Mouse (Mus musculus) cerebellum, adult (tissue): ENCODE results near the gene Cdr2l.
"Not testable (repeated sequence)": the region's sequence is repeated elsewhere in the genome, so short reads cannot be mapped to it uniquely, and the experiment has no call there.

Experiments
- ATAC-seq: cut with Nextera tagmentation; 2 replicates; pipeline ENCODE4 v1.9.2; 2017; ENCODE audit warnings: mild to moderate bottlenecking, moderate library complexity, mixed read lengths; ENCODE audit not compliant: insufficient number of reproducible peaks, low FRiP score, low TSS enrichment

Gene Cdr2l

DNA sequence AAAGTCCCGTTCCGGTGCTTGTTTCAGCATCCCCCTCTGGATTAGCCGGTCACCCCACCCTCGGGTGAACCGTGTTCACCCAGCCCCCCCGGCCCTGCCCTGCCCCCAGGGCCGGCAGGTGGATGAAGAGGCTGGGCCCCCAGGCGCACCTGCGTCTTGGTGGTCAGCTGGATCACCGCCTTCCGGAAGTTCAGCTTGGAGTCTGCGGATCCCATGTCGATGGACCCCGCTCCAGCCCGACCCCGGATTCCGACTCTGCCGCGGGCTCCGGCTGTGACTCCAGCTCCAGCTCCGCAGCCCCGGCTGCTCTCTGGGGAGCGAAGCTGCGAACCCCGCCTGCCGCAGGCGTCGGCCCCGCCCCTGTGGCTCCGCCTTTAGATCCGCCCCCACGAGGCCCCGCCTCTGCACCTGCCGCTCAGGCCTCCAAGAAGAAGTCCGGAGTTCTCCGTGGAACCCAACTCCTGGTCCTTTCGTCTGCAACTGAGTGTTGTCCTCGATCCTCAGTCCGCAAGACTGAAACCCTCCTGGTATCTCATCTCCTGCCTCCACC, 14.2 kb upstream of the Cdr2l start, which contains the start of gene Hid1:
Gene Hid1, minus strand, starts transcription at position 362 of the 550 bp plus-strand sequence.
- peak; percentile 73; the same call in 1 of the 2 replicates for ATAC-seq

DNA sequence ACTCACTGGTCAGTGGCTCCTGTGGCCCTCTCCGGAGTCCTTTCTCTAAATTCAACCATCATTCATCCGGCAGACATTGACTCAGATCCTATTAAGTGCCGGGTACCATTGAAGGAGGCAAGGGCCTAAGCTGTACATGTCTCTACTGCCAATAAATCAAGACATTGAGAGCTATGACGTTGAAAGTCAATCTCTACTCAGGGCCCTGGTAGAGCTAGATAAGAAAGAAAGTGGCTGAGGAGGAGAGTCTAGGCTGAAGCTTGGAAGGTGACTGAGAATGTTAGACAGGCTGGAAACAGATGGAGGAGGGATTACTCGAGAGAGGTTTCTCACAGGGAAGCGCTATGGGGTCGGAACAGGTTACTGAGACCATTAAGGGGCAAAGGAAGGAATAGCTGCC, 11.3 kb upstream of the Cdr2l start:
- ATAC-seq, result no peak

DNA sequence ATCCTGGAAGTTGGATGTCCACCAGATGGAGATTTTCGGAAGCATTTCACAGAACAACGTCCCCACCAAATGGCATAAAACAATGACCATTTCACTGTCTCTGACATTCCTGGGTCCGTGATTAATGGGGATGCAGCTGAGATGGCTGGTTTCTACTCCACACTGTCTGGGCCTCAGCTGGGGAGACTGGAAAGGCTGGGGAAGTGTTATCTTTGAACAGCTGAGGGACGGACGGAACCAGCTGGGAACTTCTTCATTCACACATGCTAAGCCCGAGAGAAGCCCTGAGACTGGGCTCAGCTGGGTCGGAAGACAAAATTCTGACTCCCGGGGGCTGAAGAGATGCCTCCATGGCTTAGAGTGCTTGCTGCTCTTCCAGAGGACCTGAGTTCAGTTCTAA, 10.4 kb upstream of the Cdr2l start:
- no peak for ATAC-seq

DNA sequence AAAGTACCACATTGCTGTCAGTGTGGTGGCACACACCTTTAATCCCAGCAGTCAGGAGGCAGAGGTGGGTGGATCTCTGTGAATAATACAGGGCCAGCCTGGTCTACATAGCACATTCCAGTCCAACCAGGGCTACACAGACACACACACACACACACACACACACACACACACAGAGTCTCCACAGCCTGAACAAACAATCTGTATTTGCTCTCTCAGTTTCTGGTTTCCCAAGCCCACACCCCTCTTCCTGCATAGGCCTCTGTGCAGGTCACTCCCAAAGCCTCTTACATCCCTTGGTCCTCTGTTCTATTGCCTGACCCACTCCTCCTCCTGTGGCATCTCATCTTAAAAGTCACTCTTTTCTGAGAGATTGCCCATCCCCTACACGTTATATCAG, 9.7 kb upstream of the Cdr2l start:
- no peak for ATAC-seq

- ATAC-seq, result no peak
These were observed 9.0 kb upstream of the Cdr2l start for GRCm38 (mm10) chr11:115372737-115373136.

DNA sequence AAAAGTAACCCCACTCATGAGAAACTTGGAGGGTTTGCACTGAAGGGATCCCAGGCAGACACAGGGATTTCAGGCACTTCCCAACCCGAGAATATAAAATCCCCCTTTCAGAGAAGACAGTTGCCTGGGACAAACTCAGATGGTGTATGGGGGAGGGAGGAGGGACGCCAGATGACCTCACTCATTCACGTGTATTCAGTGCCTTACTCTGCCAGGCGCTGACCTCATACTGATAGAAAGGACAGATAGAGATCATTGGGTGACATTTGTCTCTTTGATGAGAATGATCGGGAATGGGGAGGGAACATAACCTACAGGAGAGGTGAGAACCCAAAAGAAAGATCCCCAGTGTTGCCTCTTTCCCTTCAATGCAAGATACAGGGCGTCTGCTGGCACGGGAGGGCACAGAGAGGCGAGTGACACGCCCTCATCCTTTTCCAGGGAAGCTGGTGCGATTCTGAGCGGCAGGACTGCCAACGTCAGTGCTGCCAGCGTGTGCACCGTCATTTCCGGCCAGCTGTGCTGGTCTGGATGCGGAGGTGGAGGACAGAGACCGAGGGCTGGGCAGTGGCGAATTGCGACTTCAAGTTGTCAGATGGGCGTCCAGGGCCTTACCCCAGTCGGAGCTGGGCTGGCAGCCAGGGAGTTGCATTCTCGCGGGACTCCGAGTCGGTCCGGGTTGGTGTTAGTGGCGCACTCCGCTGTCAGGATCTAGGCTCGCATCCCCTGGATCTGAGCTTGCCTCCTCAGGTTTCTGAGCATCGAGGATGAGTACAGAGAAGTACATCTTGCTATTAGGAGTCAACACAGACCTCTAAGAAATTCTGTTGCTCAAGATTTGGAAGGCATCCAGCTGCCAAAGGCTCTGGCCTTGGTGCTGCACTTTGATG, 7.7 kb upstream of the Cdr2l start:
- peak; percentile 66; the same call in 1 of the 2 replicates for ATAC-seq

- ATAC-seq, result no peak
These were observed 6.9 kb upstream of the Cdr2l start for GRCm38 (mm10) chr11:115374695-115375425.

- no peak for ATAC-seq
These were observed 5.0 kb upstream of the Cdr2l start for GRCm38 (mm10) chr11:115376722-115377121.

DNA sequence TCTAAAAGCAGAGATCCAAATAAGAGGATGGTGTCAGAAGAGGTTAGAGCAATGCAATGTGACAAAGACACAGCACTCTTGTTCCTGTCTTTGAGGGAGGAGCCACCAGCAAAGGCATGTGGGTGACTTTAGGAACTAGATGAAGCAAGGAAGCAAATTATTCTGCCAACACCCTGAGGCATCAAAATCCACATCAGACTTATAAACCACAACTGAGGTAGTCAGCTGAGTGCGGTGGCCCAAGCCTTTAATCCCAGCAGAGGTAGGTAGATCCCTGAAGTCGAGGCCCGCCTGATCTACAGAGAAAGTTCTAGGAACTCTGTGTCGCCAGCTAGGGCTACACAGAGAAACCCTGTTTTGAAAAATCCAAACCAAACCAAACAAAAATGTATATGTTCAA, 4.5 kb upstream of the Cdr2l start:
- no peak for ATAC-seq

GRCm38 (mm10) chr11:115377854-115378253, 3.9 kb upstream of the Cdr2l start:
- ATAC-seq, result no peak

GRCm38 (mm10) chr11:115381276-115381675, 440 bp upstream of the Cdr2l start:
- no peak for ATAC-seq

DNA sequence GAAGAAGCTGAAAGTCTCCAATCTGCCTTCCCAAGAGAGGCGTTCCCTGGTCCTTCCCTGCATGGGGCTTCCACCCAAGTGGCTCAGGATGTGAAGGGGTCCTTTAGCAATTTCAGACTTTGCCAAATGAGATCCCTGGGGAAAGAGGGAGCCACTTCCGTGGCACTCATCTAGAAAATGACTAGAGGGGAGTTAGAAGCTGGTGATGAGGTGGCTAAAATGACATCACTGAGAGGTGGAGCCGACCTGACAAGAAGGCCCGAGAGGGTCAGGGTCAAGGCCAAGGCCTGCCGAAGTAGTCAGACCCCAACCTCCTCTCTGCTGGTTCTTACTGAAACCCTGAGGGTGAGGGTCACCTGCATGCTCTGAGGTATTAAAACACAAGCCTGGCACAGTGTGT, 1.2 kb downstream of the Cdr2l start:
- no peak for ATAC-seq

DNA sequence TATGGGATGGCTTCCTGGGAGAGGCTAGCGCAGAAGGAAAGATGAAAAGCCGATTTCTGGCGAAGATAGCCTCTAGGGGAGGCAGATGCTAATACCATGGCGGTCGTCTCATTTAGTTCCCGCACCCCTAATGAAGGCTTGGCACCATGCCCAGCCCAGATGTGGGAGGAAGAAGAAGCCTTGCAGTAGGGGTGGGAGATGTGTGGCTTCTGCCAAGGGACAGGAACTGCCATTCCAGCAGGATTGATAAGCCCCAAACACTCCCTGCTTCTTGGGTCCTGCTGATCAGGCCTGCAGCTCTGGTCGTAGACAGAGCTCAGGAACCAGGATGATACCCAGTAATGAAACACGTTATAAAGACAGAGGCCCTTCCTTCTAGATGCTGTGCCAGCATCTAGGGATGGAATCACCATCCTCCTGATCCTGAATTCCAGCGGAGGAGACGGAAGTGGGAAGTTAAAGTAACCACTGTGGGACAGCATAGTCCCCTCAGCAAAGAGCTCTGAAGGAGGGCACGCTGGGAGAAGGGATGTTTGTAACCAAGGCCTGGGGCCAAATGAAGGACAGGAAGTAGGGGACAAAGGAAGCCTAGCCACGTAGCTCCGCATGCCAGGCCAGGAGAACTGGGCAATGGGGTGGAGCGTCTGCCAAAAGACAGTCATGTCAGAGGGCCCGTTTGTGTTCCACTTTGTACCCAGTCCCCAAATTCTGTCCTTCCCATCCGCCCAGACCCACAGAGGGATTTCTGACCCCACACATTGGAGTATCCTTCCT, 2.2 kb downstream of the Cdr2l start:
- no peak for ATAC-seq

- ATAC-seq, result no peak
These were observed 2.9 kb downstream of the Cdr2l start for GRCm38 (mm10) chr11:115384587-115384986.

DNA sequence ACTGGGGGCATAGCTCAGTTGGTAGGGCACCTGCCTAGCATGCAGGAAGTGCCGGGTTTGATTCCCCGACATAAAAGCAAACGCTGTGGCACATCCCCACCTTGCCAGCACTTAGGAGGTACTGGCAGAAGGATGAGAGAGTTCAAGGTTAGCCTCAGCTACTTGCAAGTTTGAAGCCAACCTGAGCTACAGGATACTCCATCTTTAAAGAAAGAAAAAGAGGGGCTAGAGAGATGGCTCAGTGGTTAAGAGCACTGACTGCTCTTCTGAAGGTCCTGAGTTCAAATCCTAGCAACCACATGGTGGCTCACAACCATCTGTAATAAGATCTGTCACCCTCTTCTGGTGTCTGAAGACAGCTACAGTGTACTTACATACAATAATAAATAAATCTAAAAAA, 5.1 kb downstream of the Cdr2l start:
- ATAC-seq, result not testable (repeated sequence)

GRCm38 (mm10) chr11:115391358-115391757, 9.6 kb downstream of the Cdr2l start:
- no peak for ATAC-seq

DNA sequence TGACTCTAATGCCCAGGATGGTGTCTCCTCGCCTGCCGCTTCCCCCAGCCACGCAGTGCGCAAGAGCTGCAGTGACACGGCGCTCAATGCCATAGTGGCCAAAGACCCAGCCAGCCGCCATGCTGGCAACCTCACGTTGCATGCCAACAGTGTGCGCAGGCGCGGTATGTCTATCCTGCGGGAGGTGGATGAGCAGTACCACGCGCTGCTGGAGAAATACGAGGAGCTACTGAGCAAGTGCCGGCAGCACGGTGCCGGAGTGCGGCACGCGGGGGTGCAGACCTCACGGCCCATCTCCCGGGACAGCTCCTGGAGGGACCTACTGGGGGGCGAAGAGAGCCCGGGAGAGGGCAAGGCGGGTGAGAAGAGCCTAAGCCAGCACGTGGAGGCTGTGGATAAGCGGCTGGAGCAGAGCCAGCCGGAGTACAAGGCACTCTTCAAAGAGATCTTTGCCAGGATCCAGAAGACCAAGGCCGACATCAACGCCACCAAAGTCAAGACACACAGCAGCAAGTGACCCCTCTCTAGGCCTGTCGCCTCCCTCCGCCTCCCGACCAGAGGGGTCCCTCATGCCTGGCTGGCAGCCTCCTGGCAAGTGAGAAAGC, 12.1 kb downstream of the Cdr2l start:
- ATAC-seq, result peak; percentile 67; the same call in 1 of the 2 replicates

GRCm38 (mm10) chr11:115398085-115398484, 16.4 kb downstream of the Cdr2l start:
- no peak for ATAC-seq

GRCm38 (mm10) chr11:115400126-115400525, 18.4 kb downstream of the Cdr2l start:
- ATAC-seq, result no peak
